Mouse (Mus musculus) spleen, postnatal 4 days (tissue): ENCODE results near the gene Cacna2d2.

ENCODE experiments used
- DNase-seq, 2 experiments: peaks; one replicate each; pipeline ENCODE4 v3.0.0; 2022; ENCODE audit warnings: low spot score in 2 of 2

Cacna2d2 gene

GRCm38 (mm10) chr9:107453151-107453550, 53.7 kb downstream of the Cacna2d2 start:
- no peak for DNase-seq

- no peak for DNase-seq
These were observed 57.3 kb downstream of the Cacna2d2 start for GRCm38 (mm10) chr9:107456667-107457066.

GRCm38 (mm10) chr9:107462907-107463306, 63.5 kb downstream of the Cacna2d2 start:
- DNase-seq: no peak

- DNase-seq: peak; percentile 81 to 94
These were observed 64.1 kb downstream of the Cacna2d2 start for GRCm38 (mm10) chr9:107463509-107463908.

- DNase-seq: no peak
These were observed 64.7 kb downstream of the Cacna2d2 start for GRCm38 (mm10) chr9:107464130-107464529.

GRCm38 (mm10) chr9:107465657-107466056, 66.2 kb downstream of the Cacna2d2 start:
- DNase-seq: no peak

GRCm38 (mm10) chr9:107469213-107469795, 69.9 kb downstream of the Cacna2d2 start:
- no peak for DNase-seq

GRCm38 (mm10) chr9:107470427-107470826, 71.0 kb downstream of the Cacna2d2 start:
- no peak for DNase-seq

GRCm38 (mm10) chr9:107474016-107474415, 74.6 kb downstream of the Cacna2d2 start:
- no peak for DNase-seq

- no peak for DNase-seq
These were observed 79.6 kb downstream of the Cacna2d2 start for GRCm38 (mm10) chr9:107478979-107479378.

- no peak for DNase-seq
These were observed 80.2 kb downstream of the Cacna2d2 start for GRCm38 (mm10) chr9:107479593-107479992.

GRCm38 (mm10) chr9:107480477-107481069, 81.2 kb downstream of the Cacna2d2 start:
- no peak for DNase-seq

GRCm38 (mm10) chr9:107481340-107481739, 81.9 kb downstream of the Cacna2d2 start:
- DNase-seq: no peak

- no peak for DNase-seq
These were observed 82.6 kb downstream of the Cacna2d2 start for GRCm38 (mm10) chr9:107482004-107482403.

GRCm38 (mm10) chr9:107482770-107483169, 83.4 kb downstream of the Cacna2d2 start:
- no peak for DNase-seq

- no peak for DNase-seq
These were observed 84.3 kb downstream of the Cacna2d2 start for GRCm38 (mm10) chr9:107483714-107484113.

- no peak for DNase-seq
These were observed 84.9 kb downstream of the Cacna2d2 start for GRCm38 (mm10) chr9:107484302-107484701.

GRCm38 (mm10) chr9:107484766-107485165, 85.4 kb downstream of the Cacna2d2 start:
- DNase-seq: no peak

- DNase-seq: no peak
These were observed 86.7 kb downstream of the Cacna2d2 start for GRCm38 (mm10) chr9:107486086-107486485.

- peak in 1 of 2 experiments; percentile 18 for DNase-seq
These were observed 87.3 kb downstream of the Cacna2d2 start for GRCm38 (mm10) chr9:107486507-107487225.

GRCm38 (mm10) chr9:107490146-107490545, 90.7 kb downstream of the Cacna2d2 start:
- no peak for DNase-seq

- DNase-seq: no peak
These were observed 91.2 kb downstream of the Cacna2d2 start for GRCm38 (mm10) chr9:107490625-107491024.

GRCm38 (mm10) chr9:107493511-107493910, 94.1 kb downstream of the Cacna2d2 start:
- no peak for DNase-seq
